Mouse (Mus musculus) stomach, embryonic 14.5 days (tissue): ENCODE measurements around the gene Arl6ip4. TPM values are rescaled to one million over a fixed set of nuclear protein-coding genes. Genes with fewer than 3 reads are reported as not detected.

Experiments used
- ATAC-seq: fragments of 200-750 bp; cut with Nextera tagmentation; 2 replicates; pipeline ENCODE4 v1.8.0; 2017; ENCODE audit warnings: low read depth, moderate TSS enrichment; ENCODE audit not compliant: insufficient number of reproducible peaks, insufficient read depth, low FRiP score
- H3K27ac ChIP-seq: fragments of 300-500 bp; sonication (generic); 2 replicates; pipeline ENCODE4 v1.5.1; 2014; ENCODE audit warnings: mild to moderate bottlenecking, low read length, moderate library complexity, mixed read lengths
- H3K27me3 ChIP-seq: fragments of 300-500 bp; sonication (generic); 2 replicates; pipeline ENCODE4 v1.6.1; 2014; ENCODE audit warnings: low read length, control low read depth, mixed read lengths; ENCODE audit not compliant: control insufficient read depth, insufficient read depth
- H3K36me3 ChIP-seq: fragments of 300-500 bp; sonication (generic); 2 replicates; pipeline ENCODE4 v1.6.1; 2014; ENCODE audit warnings: mild to moderate bottlenecking, control low read depth, low read length, moderate library complexity, mixed read lengths; ENCODE audit not compliant: control insufficient read depth, insufficient read depth
- H3K4me1 ChIP-seq: fragments of 300-500 bp; sonication (generic); 2 replicates; pipeline ENCODE4 v1.6.1; 2014; ENCODE audit warnings: low read length, control low read depth, mixed read lengths; ENCODE audit not compliant: control insufficient read depth, insufficient read depth
- H3K4me2 ChIP-seq: fragments of 300-500 bp; sonication (generic); replicated peaks from 2 replicates; pipeline ENCODE4 v1.6.1; 2014; ENCODE audit warnings: low read depth, low read length, control low read depth
- H3K4me3 ChIP-seq: fragments of 300-500 bp; sonication (generic); 2 replicates; pipeline ENCODE4 v1.5.1; 2014; ENCODE audit warnings: low read depth, low read length, control low read depth
- H3K9ac ChIP-seq: fragments of 300-500 bp; sonication (generic); replicated peaks from 2 replicates; pipeline ENCODE4 v1.6.1; 2014; ENCODE audit warnings: low read depth, mild to moderate bottlenecking, control low read depth, low read length, moderate library complexity, mixed read lengths
- H3K9me3 ChIP-seq: fragments of 300-500 bp; sonication (generic); 2 replicates; pipeline ENCODE4 v1.6.1; 2016; ENCODE audit warnings: low read depth, low read length, control low read depth; ENCODE audit not compliant: control insufficient read depth
- WGBS: fragments of 180-500 bp; shearing (Covaris S2); extraction: QIAGEN DNeasy Blood & Tissue Kit; methylation state at CpG from one replicate; pipeline ENCODE4 v1.1.7; 2014; 5-methylcytosine and 5-hydroxymethylcytosine counted together
- polyA plus RNA-seq: library from polyadenylated mRNA; unstranded; fragments of >200 nt; fragmentation: Nextera tagmentation; extraction: Ambion mirVana; gene quantifications from 2 replicates; pipeline ENCODE4 v1.2.1, GENCODE M21; 2014

Arl6ip4 gene
- polyA plus RNA-seq, 1 experiment from 2014 or later: 99.1 TPM

- Histone ChIP-seq H3K4me3 (no peak overlapping the region), H3K27ac (no peak overlapping the region), H3K9me3 (no peaks in the 10 kb centered on the region), H3K4me2 (no peak overlapping the region), H3K9ac (no peak overlapping the region), H3K36me3 (no peaks in the 10 kb centered on the region), H3K4me1 (0 out of 2 replicates have a peak, but pooled peaks cover 3% of the 10 kb centered on the region), H3K27me3 (no peaks in the 10 kb centered on the region)
- WGBS: 84% methylated on average over 11 of the region's 11 CpGs
- no peak for ATAC-seq
Observed at GRCm38 (mm10) chr5:124100128-124101044, 15.5 kb upstream of the Arl6ip4 start.

GRCm38 (mm10) chr5:124102326-124102725 lies 13.6 kb upstream of the Arl6ip4 start:
- Histone ChIP-seq H3K9me3 (no peaks in the 10 kb centered on the region), H3K4me2 (no peak overlapping the region), H3K27me3 (no peaks in the 10 kb centered on the region), H3K4me3 (no peak overlapping the region), H3K9ac (no peak overlapping the region), H3K4me1 (no peaks in the 10 kb centered on the region), H3K36me3 (no peaks in the 10 kb centered on the region), H3K27ac (no peak overlapping the region)
- 81% methylated on average over 6 of the region's 6 CpGs for WGBS
- ATAC-seq: no peak

- no peaks in the 10 kb centered on the region for H3K27me3 ChIP-seq
- H3K4me1 ChIP-seq: no peaks in the 10 kb centered on the region
- H3K4me2 ChIP-seq: no peak overlapping the region
- no peaks in the 10 kb centered on the region for H3K36me3 ChIP-seq
- 87% methylated on average over 3 of the region's 3 CpGs for WGBS
- no peak overlapping the region for H3K9ac ChIP-seq
- ATAC-seq: no peak
- H3K4me3 ChIP-seq: no peak overlapping the region
- no peak overlapping the region for H3K27ac ChIP-seq
- no peaks in the 10 kb centered on the region for H3K9me3 ChIP-seq
Observed at GRCm38 (mm10) chr5:124103020-124103419, 12.9 kb upstream of the Arl6ip4 start.

- 94% methylated on average over 9 of the region's 9 CpGs for WGBS
- no peak overlapping the region for H3K9ac ChIP-seq
Observed at GRCm38 (mm10) chr5:124103552-124103951, 12.3 kb upstream of the Arl6ip4 start.

GRCm38 (mm10) chr5:124111077-124111741 lies 4.7 kb upstream of the Arl6ip4 start:
- ATAC-seq: no peak
- peak overlapping the region; percentile 95 for H3K4me2 ChIP-seq
- peaks cover 10% of the 10 kb centered on the region; the same call in 1 of the 2 replicates for H3K4me1 ChIP-seq
- no peaks in the 10 kb centered on the region for H3K9me3 ChIP-seq
- H3K36me3 ChIP-seq: no peaks in the 10 kb centered on the region; the same call in 1 of the 2 replicates
- no peaks in the 10 kb centered on the region for H3K27me3 ChIP-seq
- H3K27ac ChIP-seq: peak overlapping the region; percentile 79; the same call in 1 of the 2 replicates
- WGBS: 23% methylated on average over 17 of the region's 17 CpGs
- H3K4me3 ChIP-seq: peak overlapping the region; percentile 89
- peak overlapping the region; percentile 25; the same call in 1 of the 2 replicates for H3K9ac ChIP-seq

More at GRCm38 (mm10) chr5:124103552-124103951, 12.3 kb upstream of the Arl6ip4 start:
- Histone ChIP-seq H3K4me2 (no peak overlapping the region), H3K4me3 (no peak overlapping the region), H3K4me1 (no peaks in the 10 kb centered on the region), H3K27me3 (no peaks in the 10 kb centered on the region), H3K36me3 (no peaks in the 10 kb centered on the region), H3K9me3 (no peaks in the 10 kb centered on the region), H3K27ac (no peak overlapping the region)
- ATAC-seq: no peak

GRCm38 (mm10) chr5:124111742-124112497 lies 4.0 kb upstream of the Arl6ip4 start, which contains the start of gene Ogfod2:
Gene Ogfod2 (plus strand): TSS chr5:124112297.
- H3K9me3 ChIP-seq: no peaks in the 10 kb centered on the region
- WGBS: 3% methylated on average over 66 of the region's 66 CpGs
- ATAC-seq: peak; percentile 97
- no peaks in the 10 kb centered on the region for H3K27me3 ChIP-seq
- H3K36me3 ChIP-seq: no peaks in the 10 kb centered on the region; the same call in 1 of the 2 replicates
- H3K9ac ChIP-seq: peak within 1 kb of the TSS; percentile 63
- peaks cover 14% of the 10 kb centered on the region for H3K4me1 ChIP-seq
- peak within 1 kb of the TSS; percentile 89 for H3K4me3 ChIP-seq
- peak within 1 kb of the TSS; percentile 79 for H3K27ac ChIP-seq
- peak within 1 kb of the TSS; percentile 95 for H3K4me2 ChIP-seq

GRCm38 (mm10) chr5:124112531-124112930 lies 3.4 kb upstream of the Arl6ip4 start:
- Histone ChIP-seq H3K27me3 (no peaks in the 10 kb centered on the region), H3K4me1 (peaks cover 17% of the 10 kb centered on the region), H3K4me3 (peak overlapping the region; percentile 89), H3K36me3 (peaks cover 3% of the 10 kb centered on the region; the same call in 1 of the 2 replicates), H3K4me2 (peak overlapping the region; percentile 95), H3K9ac (peak overlapping the region; percentile 63), H3K9me3 (no peaks in the 10 kb centered on the region), H3K27ac (peak overlapping the region; percentile 79; the same call in 1 of the 2 replicates)
- WGBS: 1% methylated on average over 18 of the region's 18 CpGs
- ATAC-seq: no peak

GRCm38 (mm10) chr5:124113030-124113429 lies 2.9 kb upstream of the Arl6ip4 start:
- WGBS: 13% methylated on average over 14 of the region's 14 CpGs
- no peaks in the 10 kb centered on the region for H3K27me3 ChIP-seq
- H3K27ac ChIP-seq: peak overlapping the region; percentile 48; the same call in 1 of the 2 replicates
- peaks cover 8% of the 10 kb centered on the region for H3K36me3 ChIP-seq
- peak overlapping the region; percentile 89 for H3K4me3 ChIP-seq
- H3K4me2 ChIP-seq: peak overlapping the region; percentile 95
- peaks cover 20% of the 10 kb centered on the region for H3K4me1 ChIP-seq
- H3K9me3 ChIP-seq: no peaks in the 10 kb centered on the region
- ATAC-seq: no peak
- H3K9ac ChIP-seq: peak overlapping the region; percentile 63
